Mouse (Mus musculus): ENCODE results near the gene Timm10.
"Not testable (repeated sequence)": the region's sequence is repeated elsewhere in the genome, so short reads cannot be mapped to it uniquely, and the experiment has no call there.

Timm10 gene

DNA sequence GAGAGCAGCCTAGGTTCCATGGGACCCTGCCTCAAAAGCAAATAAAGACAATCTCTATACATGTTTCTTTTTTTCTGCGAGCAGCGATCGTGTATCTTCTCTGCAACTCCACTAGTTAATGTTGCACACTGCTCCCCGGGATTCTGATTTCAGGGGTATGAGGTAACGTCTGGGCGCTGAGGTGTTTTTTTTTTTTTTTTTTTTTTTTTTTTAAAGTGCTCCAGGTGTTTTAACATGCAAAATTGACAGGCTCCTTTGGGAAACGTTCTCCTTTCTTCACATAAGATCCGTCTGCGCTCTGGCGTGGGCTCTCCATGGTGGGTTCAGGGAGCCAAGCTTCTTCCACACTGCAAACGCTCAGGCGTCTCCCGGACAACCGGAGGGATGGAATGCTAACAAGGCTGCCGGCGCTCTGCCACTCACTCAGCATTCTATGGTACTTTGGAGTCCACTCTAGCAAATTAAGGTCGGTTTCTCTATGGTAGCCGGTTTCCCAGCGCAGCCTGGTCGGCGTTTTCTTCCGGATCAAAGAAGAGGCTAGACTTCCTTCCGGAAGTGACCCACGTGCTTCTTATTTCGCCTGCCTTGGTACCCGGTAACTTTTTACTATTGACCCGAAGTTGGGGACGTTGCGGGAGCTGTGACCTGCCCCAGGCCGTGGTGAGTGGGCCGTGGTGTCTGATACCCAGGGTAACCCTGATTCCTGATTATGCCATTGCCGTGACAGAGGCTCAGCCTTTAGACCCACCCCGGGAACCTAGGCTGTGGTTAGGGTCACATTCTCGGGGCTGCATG is at the start of gene Timm10:
Gene Timm10 (plus strand): TSS at position 510 of the 795 bp plus-strand sequence.
- DNase-seq: peak; percentile 85 to 90

GRCm38 (mm10) chr2:84777706-84778105 is 49.1 kb upstream of the Timm10 start:
- DNase-seq: no peak

DNA sequence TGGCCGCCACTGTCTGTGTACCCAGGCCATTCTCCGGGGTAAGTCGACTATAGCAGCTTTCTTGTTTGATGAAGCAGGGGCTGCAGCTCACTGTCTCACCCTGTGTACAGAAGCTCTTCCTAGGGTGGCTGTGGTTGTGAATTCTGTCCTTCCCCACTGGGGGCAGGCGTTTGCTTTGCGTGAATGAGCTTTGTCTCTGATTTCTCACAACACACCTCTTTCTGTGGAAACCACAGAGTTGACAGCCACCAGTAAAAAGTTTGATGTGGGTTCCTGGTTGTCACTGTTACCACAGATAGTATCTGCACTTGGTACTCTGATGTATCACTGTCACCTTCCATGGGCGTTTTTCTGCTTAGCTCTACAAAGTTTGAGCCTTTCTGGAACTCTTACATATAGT is 47.6 kb upstream of the Timm10 start:
- no peak for DNase-seq

DNA sequence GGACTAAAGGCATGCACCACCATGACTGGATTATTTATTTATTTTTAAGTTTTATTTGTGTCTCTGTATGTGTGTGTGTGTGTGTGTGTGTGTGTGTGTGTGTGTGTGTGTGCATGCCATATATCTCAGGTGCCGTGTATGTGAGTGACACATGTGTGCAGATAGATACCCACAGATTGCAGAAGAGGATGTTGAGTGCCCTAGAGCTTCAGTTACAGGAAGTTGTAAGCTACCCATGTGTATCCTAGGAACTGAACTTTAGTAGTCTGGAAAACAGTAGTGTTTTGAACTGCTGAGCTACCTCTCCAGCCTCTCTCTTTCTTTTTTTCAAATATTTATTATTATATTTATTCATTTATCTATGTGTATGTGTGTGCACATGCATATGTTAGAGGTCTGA is 43.5 kb upstream of the Timm10 start:
- no peak for DNase-seq

- no peak for DNase-seq
Observed at GRCm38 (mm10) chr2:84783840-84784566, 42.8 kb upstream of the Timm10 start.

- no peak for DNase-seq
Observed at GRCm38 (mm10) chr2:84788316-84788715, 38.5 kb upstream of the Timm10 start.

DNA sequence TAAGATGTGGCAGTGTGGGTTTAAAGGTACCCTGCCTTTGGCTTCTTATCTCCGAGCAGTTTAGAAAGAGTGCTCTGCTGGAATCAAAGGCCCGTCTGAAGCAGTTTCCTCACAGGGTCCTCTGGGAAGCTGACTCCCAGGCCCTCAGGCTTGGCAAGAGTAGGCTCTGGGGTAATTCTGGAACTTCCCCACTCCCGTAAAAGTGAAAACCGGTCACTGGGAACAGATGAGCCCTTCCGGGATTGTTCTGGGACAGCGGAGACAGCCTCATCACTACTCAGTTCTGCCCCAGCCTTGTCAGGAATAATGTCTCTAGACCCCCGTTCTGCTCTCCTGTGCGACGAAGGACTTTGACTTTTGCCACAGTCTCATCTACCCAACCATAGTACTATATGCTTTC is 36.4 kb upstream of the Timm10 start:
- no peak for DNase-seq

DNA sequence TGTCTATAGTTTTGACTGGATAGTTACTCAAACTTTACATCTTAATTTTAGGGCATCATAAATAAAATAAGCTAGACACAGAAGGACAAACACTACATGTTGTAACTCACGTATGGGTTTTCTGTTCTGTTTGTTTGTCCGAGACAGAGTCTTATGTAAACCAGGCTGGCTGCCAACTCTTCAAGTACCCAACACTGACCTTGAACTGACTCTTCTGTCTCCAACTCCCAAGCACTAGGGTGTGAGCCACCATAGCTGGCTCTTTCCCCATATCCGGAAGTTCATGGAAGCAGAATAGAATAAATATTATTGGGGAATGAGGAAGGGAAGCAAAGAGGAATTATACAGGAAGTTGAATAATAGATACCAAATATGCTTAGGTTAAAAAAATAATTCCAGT is 34.3 kb upstream of the Timm10 start:
- no peak for DNase-seq

GRCm38 (mm10) chr2:84793154-84793553 is 33.6 kb upstream of the Timm10 start:
- DNase-seq: no peak

GRCm38 (mm10) chr2:84793871-84794270 is 32.9 kb upstream of the Timm10 start:
- DNase-seq: no peak

DNA sequence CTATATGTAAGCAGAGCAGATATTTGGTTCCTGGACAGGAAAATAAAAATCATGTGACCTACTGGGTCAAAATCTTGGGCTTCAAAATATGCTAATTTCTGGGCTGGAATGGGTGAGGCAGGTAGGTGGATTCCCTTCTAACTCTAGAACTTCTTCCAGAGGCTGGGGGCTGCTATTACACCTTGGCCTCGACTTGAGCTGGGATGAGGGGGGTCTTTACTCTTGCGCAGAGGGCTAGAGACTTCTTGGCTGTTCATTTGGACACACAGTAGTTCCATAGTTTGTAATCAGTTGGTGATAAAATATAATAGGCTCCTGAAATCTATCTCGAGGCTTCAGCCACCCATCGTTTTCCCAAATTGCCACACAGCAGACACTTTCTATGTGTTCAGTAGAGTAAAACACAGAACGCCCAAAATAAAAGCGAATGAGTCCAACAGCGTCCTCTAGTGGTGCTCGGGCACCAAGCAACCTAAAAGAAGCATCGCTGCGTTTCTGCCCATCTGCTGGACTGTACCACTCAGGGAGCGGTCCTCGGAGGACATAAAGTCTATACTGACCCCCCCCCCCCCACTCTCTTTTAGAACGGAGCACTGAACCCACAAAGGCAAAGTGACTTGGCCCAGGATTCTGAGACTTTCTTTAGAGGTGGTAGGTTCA is 28.8 kb upstream of the Timm10 start:
- peak; percentile 88 to 90 for DNase-seq

DNA sequence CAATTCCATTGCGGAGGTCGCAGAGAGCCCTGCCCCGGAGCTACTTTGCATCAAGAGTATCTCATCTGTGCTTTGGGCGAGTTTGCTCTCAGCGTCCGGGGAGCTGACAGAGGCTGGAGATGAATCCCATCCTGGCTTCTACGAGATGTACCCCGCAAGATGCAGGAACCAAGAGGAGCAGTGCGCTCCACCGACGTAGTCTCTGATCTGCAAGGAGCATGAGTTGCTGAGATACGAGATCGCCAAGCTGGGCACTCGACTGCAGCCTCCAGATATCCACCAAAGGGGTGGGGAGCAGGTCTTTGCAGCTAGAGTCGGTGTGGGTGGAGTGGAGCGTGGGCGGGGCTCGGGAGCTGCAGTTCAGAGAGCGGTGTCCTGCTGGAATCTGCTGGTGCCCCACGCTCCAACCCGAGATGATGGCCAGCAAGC is 28.3 kb upstream of the Timm10 start, which contains the start of gene Ube2l6:
Gene Ube2l6 (plus strand): TSS at position 336 of the 429 bp plus-strand sequence.
- DNase-seq: peak; percentile 66 to 69

- DNase-seq: peak; percentile 77 to 78
Observed at GRCm38 (mm10) chr2:84799041-84799561, 27.7 kb upstream of the Timm10 start.

- DNase-seq: no peak
Observed at GRCm38 (mm10) chr2:84800304-84800703, 26.5 kb upstream of the Timm10 start.

DNA sequence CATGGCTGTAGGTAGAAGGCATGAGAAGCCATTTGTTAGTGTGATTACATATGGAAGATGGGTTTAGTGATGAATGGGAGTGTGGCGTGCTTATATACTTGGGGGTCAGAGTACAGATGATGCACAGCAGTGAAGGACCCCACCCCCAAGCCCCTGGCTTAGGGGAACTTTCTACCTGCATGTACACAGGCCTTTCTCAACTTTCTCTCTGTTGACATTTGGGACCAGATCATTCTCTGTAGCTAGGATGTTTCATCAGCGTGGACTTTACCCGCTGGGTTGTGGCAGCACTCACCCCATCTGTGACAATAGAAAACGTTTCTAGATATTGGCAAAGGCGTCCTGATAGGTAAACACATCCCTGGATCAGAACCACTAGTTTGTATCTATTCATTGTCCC is 25.6 kb upstream of the Timm10 start:
- DNase-seq: not testable (repeated sequence)

DNA sequence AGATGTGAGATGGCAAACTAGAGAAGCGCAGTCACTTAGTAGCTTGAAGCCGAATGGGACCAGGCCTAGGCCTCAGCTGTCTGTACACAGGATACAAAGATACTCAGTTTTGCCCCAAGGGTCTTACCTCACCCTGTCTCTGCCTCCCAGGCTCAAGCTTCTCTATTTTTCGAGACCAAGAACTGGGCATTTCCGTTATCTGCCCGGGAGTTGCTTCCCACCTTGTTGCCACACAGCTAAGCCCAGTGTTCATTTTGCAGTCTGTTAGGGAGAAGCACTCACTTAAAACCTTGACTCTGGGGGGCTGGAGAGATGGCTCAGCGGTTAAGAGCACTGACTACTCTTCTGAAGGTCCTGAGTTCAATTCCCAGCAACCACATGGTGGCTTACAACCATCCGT is 22.8 kb upstream of the Timm10 start:
- DNase-seq: no peak

DNA sequence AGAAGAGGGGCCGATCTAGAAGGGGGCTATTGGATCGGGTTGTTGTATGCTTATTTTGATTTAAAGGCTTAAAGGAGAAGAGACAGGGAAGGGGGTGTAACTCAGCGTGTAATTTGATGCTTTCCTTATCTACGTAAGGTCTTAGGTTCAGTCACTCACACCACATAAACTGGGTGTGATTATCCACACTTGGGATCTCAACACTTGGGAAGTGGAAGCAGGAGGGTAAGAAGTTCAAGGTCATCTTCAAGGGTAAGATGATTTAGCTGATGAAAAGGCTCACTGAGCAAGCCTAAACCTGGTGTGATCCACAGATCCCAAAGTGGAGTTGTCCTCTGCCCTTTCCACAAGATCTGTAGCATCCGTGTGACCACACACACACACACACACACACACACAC is 20.3 kb upstream of the Timm10 start:
- no peak for DNase-seq

GRCm38 (mm10) chr2:84809330-84809729 is 17.5 kb upstream of the Timm10 start:
- no peak for DNase-seq

GRCm38 (mm10) chr2:84810526-84810885 is 16.3 kb upstream of the Timm10 start:
- DNase-seq: no peak

DNA sequence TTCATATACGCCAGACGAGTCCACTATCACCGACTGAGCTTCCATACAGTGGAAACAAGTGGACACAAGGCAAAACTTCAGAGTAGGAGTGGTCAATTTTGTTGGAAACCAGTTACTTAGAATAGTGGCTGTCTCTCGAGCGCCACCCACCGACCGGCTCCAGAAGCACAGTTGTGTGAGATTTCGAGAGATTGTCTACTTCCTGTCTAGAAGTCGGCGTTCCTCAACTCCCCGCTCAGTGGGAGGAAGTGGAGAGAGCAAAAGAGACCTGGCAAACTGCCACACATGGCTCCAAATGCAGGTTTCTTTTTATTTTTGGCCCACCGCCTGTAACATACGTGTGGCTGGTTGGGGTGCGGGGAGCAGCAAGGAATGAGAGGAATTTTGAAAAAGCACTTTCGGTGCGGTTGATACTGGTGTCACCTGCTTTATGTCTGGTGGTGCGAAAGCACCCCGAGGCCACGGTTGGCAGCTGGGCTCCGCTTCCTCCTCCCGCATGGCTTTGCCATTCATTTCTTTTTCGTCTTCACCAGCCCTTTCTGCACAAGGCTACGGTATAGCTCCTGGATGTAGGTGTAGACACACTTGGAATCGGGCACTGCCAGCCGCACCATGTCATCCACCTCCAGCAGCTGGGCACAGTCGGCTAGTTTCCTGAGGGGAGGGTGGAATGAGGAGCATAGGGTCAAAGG is 15.8 kb upstream of the Timm10 start:
- DNase-seq: peak; percentile 82 to 90

- DNase-seq: no peak
Observed at GRCm38 (mm10) chr2:84811880-84812279, 14.9 kb upstream of the Timm10 start.

DNA sequence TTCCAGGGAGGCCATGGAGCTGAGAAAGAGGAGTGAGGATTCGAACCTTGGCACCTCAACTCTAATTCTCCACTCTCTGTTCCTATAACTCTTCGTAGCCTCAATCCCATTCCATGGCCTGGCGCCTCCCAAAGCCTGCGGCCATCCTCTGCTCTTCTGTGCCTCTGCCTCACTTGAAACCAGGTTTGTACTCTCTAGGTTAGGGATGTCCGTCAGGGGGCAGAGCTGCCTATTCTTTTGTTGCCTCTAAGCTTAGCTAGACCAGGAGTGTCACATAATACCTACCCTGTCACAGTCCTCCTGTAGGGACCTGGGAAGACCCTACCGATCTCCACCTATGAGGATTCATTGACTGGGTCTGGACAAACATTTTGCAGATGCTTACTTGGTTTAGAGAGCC is 14.1 kb upstream of the Timm10 start:
- no peak for DNase-seq

- DNase-seq: no peak
Observed at GRCm38 (mm10) chr2:84819861-84820260, 6.9 kb upstream of the Timm10 start.
